Mouse (Mus musculus) gastrocnemius, postnatal 4 days (tissue): ENCODE results near the gene H2-DMb1. TPM values are rescaled to one million over a fixed set of nuclear protein-coding genes. Genes with fewer than 3 reads are reported as not detected.
A peak's percentile ranks its signal among the peaks of the same experiment; 100 is the strongest.

Source experiments
- DNase-seq, 2 experiments: peaks; one replicate each; pipeline ENCODE4 v3.0.0; 2021 to 2022; ENCODE audit warnings: low spot score in 2 of 2, mixed read lengths in 2 of 2
- total RNA-seq, 2 experiments: library from RNA; stranded (reverse); gene quantifications; 2 replicates each; pipeline ENCODE4 v1.2.3; 2021

H2-DMb1 gene
- total RNA-seq, 2 experiments from 2014 or later = 0.70 to 1.4 TPM

DNA sequence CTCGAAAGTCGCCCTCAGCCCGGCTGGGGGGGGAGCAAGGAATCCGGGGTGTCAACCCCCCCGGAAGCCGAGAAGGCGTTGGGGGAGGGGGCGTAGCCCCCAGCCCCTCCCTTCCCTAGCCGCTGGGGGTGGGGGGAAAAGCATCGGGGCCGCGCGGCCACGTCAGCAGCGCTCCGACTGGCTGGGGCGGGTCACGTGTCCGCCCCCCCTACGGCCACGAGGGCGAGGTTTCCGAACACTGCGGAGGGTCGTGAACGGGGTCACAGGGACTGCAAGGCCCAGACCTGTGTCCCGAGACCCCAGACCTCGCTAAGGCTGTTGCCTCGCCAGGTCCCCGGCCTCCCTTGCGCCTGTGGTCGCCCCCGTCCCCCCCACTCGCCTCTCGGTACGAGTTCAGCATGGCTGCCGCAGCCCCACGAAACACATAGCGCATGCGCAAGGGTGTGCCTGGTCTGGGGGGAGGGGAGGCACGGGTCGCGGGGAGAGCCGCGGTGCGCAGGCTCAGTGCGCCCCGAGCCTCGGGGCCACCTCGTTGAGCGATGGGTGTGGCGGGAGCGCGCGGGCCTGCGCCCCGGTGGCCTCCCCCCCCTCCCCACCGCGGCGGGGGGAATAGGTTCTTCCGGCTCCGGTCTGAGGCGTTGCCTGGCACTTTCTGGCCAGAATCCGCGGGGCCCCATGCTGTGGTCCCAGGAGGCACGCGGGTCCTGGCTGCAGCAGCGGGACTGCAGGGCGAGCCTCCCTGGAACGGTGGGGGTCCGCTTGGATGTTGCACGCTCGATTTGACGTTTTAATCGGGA, 30.5 kb upstream of the H2-DMb1 start, which contains the start of gene Brd2:
Gene Brd2 (minus strand): TSS at position 447 of the 797 bp plus-strand sequence.
- peak; percentile 96 to 97 for DNase-seq

DNA sequence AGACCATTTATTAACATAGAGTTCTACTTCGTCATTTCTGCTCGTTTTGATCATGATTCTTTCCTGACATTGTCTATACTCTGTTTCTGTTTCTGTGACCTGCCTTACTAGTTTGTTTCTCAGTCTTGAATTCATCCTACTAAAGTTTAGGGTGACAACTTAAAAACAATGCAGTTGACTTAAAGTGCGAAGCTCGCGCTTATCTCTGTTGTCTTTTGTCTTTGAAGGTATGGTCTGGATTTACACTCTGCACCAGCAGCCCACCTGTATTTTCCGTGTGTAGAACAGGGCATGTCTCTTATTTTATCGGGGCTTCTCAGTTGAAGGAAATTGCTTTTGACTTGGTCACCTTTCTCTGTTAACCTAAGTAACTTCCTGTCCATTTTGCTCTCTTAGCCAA, 29.8 kb upstream of the H2-DMb1 start:
- DNase-seq = no peak

DNA sequence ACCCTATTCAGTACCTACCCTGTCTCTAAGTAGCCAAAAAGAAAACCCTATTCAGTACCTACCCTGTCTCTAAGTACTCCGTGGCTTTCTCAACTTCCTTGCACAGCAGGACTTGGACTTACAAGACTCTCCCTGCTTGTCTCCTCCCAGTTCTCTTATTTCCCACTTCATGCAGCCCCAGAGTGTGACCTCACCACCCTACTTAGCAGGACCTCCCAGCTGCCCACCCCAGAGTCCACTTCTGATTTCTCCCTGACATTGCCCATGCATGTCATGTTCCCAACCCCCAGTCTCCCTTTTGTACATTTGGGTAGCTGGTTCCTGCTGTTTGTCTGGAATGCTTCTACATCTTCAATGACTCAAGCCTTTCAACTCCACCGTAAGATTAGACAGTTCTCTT, 29.4 kb upstream of the H2-DMb1 start:
- no peak for DNase-seq

DNA sequence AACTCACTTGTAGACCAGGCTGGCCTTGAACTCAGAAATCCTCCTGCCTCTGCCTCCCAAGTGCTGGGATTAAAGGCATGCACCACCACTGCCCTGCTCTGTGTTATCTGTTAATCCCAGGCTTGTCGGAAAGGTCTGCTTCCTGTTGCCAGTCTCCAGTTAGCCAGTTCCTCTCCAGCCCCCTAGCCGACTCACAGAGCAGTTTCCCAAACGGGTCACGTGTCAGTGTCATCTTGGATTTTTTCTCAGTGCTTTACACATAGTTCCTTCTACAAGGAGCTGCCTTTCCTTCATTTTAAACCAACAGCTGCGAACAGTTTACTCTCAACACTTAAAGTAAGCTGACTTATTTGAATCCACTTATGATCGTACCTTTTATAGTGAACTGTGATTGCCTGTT, 28.2 kb upstream of the H2-DMb1 start:
- DNase-seq = no peak

DNA sequence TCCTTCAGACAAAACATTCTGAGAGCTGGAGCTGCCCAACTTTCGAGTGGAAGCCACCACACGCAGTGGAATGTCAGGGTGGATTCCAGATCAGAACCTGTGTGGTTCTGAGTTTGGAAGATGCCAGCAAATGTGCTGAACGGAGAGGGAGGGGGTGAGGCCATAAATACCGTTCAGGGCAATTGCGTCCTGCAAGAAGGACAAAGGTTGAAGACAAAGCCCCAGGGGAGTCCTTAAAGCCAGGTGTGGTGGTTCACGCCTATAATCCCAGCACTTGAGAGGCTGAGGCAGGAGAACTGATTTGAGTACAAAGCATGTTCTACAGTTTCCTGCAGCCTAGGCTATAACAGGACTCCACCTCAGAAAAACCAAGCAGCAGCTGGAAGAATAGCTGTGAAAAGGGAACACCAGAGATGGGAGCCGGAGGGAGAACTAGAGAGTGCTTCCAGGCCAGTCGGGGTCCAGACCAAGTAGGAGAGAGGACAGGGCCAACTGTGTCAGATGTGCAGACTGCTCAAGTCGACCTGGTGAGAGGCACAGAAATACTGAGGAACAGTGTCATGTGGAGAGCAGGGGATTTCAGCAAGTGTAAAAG, 25.9 kb upstream of the H2-DMb1 start:
- no peak for DNase-seq

GRCm38 (mm10) chr17:34127475-34127874, 25.4 kb upstream of the H2-DMb1 start:
- DNase-seq = no peak

- no peak for DNase-seq
These were observed 24.5 kb upstream of the H2-DMb1 start for GRCm38 (mm10) chr17:34128264-34128937.

GRCm38 (mm10) chr17:34128944-34129791, 23.7 kb upstream of the H2-DMb1 start:
- DNase-seq = no peak

- DNase-seq = no peak
These were observed 22.6 kb upstream of the H2-DMb1 start for GRCm38 (mm10) chr17:34130073-34130947.

DNA sequence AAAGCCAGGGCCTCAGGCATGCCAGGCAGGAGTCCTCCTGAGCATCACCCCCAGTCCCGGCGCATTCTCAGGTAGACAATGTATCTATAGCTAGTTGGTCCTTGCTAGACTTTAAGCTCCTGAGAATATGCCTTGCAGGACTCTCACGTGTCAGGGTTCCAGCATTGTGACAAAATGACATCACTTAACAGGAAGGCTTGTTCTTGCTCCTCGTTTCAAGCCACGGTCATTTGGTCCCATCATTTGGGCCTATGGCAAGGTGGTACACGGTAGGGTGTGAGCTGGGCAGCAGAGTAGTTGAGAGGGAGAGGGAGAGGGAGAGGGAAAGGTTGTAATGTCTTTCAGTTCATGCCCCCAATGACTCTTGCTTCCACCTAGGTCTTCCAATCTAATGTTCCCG, 21.0 kb upstream of the H2-DMb1 start:
- no peak for DNase-seq

DNA sequence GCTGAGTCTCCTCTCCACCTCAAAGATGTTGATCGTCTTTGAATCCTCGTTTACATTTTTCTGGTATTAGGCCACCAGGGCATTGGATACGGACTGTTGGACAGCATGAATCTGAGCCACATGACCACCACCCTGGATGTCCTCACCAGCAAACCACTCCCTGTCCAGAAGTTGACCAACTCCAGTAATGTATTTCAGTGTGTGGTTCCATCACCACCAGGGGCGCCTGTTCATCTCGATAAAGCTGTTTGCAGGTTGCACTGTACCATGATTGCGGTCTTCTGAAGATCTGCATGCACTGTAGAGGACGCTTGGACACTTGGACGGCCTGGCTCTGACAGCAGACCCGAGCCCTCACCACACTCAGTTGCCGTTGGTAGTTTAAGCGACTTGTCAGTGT, 19.6 kb upstream of the H2-DMb1 start:
- DNase-seq = no peak

- DNase-seq = no peak
These were observed 18.4 kb upstream of the H2-DMb1 start for GRCm38 (mm10) chr17:34134451-34134850.

- DNase-seq = peak; percentile 98 to 99
These were observed 17.3 kb upstream of the H2-DMb1 start for GRCm38 (mm10) chr17:34135297-34136224.

DNA sequence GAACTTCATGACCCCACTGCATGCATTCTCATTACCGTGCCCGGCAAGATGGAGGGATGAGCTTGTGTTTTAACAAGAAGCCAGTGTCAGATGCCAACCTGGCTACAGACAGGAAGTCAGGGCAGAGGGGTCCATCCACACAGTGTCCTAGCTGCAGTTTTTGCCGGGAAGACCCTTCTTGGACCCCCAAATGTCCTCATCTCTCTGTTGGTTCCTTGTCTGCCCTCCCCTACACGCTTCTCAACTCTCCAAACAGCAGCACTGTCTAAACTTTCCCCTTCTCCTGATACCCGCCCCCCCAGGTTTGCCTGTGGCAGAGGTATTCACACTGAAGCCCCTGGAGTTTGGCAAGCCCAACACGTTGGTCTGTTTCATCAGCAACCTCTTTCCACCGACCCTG, 15.3 kb upstream of the H2-DMb1 start:
- no peak for DNase-seq

DNA sequence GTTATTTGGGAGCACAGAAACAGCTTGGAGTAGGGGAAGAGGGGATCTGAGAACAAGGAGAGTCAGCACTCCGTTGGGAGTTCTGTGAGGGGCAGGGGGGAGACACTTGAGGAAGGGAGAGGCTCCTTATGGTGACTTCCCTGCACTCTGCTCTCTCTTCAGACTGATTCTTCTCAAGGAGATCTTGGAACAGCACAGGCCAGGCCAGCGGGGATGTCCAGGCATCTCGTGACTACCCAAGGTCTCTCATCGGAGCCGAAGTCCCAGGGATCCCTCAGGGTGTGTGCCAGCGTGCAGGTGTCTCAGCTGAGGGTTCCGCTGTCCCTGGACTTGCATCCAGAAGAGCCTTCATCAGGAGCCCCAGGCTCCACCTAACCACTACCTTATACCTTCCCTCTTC, 14.2 kb upstream of the H2-DMb1 start:
- DNase-seq = no peak

- DNase-seq = no peak
These were observed 13.5 kb upstream of the H2-DMb1 start for GRCm38 (mm10) chr17:34139416-34139815.

DNA sequence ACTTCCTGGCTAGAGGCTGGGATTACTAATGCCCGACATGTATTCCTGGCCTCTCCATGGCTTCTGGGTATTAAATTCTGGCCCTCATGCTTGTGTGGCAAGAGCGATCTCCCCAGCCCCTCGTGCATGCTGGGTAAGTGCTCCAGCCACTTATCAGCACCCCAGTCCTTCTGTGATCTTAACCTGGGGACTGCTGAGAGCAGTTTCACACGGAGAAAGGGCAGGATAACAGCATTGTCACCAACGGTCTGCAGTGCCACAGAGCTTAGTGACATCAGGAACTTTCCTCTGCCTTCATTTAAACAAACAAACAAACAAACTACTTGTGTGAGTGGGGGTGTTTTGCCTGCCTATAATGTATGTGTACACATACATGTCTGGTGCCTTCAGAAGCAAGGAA, 12.6 kb upstream of the H2-DMb1 start:
- no peak for DNase-seq

- DNase-seq = no peak
These were observed 11.4 kb upstream of the H2-DMb1 start for GRCm38 (mm10) chr17:34141448-34141847.

GRCm38 (mm10) chr17:34142456-34143010, 10.3 kb upstream of the H2-DMb1 start:
- DNase-seq = no peak
